Mouse (Mus musculus) layer of hippocampus, adult 6 months (tissue): ENCODE measurements around the gene Psg18. TPM values are rescaled to one million over a fixed set of nuclear protein-coding genes. Genes with fewer than 3 reads are reported as not detected.

Experiments used
- long read RNA-seq, 2 experiments: library from polyadenylated mRNA; unstranded; transcript quantifications; one replicate each; pipeline ENCODE4 v2.0.0; 2019 to 2020
- polyA plus RNA-seq: library from polyadenylated mRNA; unstranded; fragments of <200 nt; fragmentation: Nextera tagmentation; gene quantifications from 2 replicates; pipeline ENCODE4 v1.2.3, GENCODE M21; 2021

Psg18 gene
- not detected in 2 replicates for polyA plus RNA-seq
- long read RNA-seq, experiment 1: 0 reads
- long read RNA-seq, experiment 2: 0 reads

DNA sequence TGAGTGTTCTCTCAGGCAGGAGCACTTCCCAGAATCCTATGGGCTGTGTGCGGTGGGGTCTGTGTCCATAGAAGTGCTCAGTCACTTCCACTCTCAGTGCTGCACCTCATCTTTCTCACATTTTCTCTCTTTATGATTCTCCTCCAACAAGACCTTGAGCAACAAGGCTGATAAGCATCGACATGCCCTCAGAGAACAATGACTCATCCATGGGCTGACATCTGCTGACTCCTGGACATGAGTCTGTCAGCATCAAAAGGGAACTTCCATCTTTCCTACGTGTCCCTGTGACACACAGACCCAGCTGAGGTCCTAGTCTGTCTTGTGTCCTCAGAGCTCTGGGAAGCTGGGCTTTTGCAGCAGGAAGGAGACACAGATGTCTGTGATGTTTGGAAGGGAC, at the start of gene Psg18:
Psg18 (minus strand) TSS at position 101 of the 400 bp plus-strand sequence.

Other genes with a start within 250 kb of the Psg18 start
- not detected in 2 replicates for gene Igfl3, start 178.5 kb downstream of the Psg18 start, polyA plus RNA-seq
- gene Mill1, start 109.7 kb downstream of the Psg18 start, polyA plus RNA-seq: not detected in 2 replicates
- not detected in 2 replicates for gene Psg28, start 77.0 kb upstream of the Psg18 start, polyA plus RNA-seq
- not detected in 2 replicates for gene Psg26, start 129.2 kb upstream of the Psg18 start, polyA plus RNA-seq
- not detected in 2 replicates for gene Psg25, start 177.3 kb upstream of the Psg18 start, polyA plus RNA-seq
- gene Psg27, start 212.3 kb upstream of the Psg18 start, polyA plus RNA-seq: not detected in 2 replicates